Mouse (Mus musculus) hematopoietic multipotent progenitor cell, adult 10-12 weeks (in vitro differentiated cells): Measurements from ENCODE around the gene 4930447C04Rik. TPM values are rescaled to one million over a fixed set of nuclear protein-coding genes. Genes with fewer than 3 reads are reported as not detected.

Experiments used
- polyA plus RNA-seq: library from polyadenylated mRNA; stranded (reverse); fragments of >175 nt; gene quantifications from 2 replicates; pipeline ENCODE4 v1.2.3, GENCODE M21; 2012; ENCODE audit warnings: low replicate concordance

Gene 4930447C04Rik
- polyA plus RNA-seq, result not detected in 2 replicates

GRCm38 (mm10) chr12:72940071-72940821 lies at the start of gene 4930447C04Rik:
TSS of gene 4930447C04Rik (minus strand) at chr12:72940774.

GRCm38 (mm10) chr12:72939616-72940015 lies 958 bp downstream of the 4930447C04Rik start, which contains the start of gene Six6:
TSS of gene Six6 (plus strand) at chr12:72939892.

Other genes with a start within 250 kb of the 4930447C04Rik start
- gene Ppm1a, start 183.3 kb downstream of the 4930447C04Rik start, polyA plus RNA-seq, result 12.7 and 14.4 TPM in 2 replicates
- gene Six6, start 882 bp downstream of the 4930447C04Rik start, polyA plus RNA-seq, result not detected in 2 replicates
- gene Six1, start 113.1 kb upstream of the 4930447C04Rik start, polyA plus RNA-seq, result 0.03 and 0.25 TPM in 2 replicates
- gene Six4, start 172.7 kb upstream of the 4930447C04Rik start, polyA plus RNA-seq, result not detected in 2 replicates
- gene Mnat1, start 182.9 kb upstream of the 4930447C04Rik start, polyA plus RNA-seq, result 1.4 and 1.9 TPM in 2 replicates